Mouse (Mus musculus): ENCODE measurements around the gene Mrto4. TPM values are rescaled to one million over a fixed set of nuclear protein-coding genes. Genes with fewer than 3 reads are reported as not detected.
A peak's percentile ranks its signal among the peaks of the same experiment; 100 is the strongest.

The Mrto4 gene
- polyA plus RNA-seq, 1 experiment from 2014 or later = 151 TPM

DNA sequence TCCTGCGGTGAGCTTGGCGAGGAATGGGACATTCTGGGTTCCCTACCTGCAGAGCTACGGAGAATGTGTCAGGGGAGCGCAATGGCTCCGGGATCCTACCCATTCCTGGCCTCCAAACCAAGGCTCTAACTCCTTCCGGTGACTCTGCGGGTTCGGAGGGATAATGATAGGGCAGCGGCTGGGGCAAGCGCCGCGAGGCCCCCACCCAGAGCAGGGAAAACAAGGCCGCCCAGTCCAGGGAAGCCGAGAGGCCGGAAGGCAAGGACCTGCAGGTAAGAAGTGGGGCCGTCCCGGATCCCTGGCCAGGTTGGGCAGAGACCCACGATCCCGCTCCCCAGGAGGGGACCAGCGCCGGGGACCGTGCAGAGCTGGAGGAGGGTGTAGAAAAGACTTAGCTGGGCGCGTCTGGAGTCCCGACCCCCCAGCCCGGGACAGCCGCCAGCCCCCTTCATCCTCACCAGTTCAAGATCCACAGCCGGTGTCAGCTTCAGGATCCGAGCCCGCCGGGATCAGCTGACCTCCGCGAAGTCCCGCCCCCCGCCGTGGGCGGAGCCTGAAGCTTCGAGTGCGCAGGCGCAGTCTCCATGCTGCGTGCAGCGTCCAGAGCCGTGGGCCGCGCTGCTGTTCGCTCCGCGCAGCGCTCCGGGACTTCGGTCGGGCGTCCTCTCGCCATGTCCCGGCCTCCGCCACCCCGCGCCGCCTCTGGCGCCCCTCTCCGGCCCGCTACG, 42.0 kb downstream of the Mrto4 start, which contains the start of the genes Pqlc2 and Akr7a5:
Gene Pqlc2 (minus strand): TSS at position 538 of the 728 bp plus-strand sequence.
Gene Akr7a5 (plus strand): TSS at position 574 of the 728 bp plus-strand sequence.
- Histone ChIP-seq H3K4me2 (ENCODE audit: low read depth, severe bottlenecking) (peak within 1 kb of the TSS; percentile 88), H3K9ac (ENCODE audit: low read length) (peak within 1 kb of the TSS; percentile 95), H3K4me1 (ENCODE audit: control insufficient read depth, insufficient read depth, low read length) (peaks cover 13% of the 10 kb centered on the region), H3K36me3 (ENCODE audit: control insufficient read depth, insufficient read depth, low read length) (peaks cover 2% of the 10 kb centered on the region; the same call in 1 of the 2 replicates), H3K27ac (replicated peaks; ENCODE audit: low read depth, low read length) (0 out of 2 replicates have a peak within 1 kb of the TSS, but pooled peaks have one; percentile 18), H3K4me3 (ENCODE audit: low read depth, low read length) (peak within 1 kb of the TSS; percentile 96), H3K27me3 (ENCODE audit: control insufficient read depth, insufficient read depth, low read length) (no peaks in the 10 kb centered on the region), H3K9me3 (ENCODE audit: control insufficient read depth, low read length) (no peaks in the 10 kb centered on the region)
- DNase-seq (ENCODE audit: low spot score) (peak; percentile 98), ATAC-seq (ENCODE audit: insufficient number of reproducible peaks, low FRiP score, low TSS enrichment, low read depth) (peak; percentile 91)
- WGBS = under 1% methylated on average over 63 of the region's 63 CpGs

DNA sequence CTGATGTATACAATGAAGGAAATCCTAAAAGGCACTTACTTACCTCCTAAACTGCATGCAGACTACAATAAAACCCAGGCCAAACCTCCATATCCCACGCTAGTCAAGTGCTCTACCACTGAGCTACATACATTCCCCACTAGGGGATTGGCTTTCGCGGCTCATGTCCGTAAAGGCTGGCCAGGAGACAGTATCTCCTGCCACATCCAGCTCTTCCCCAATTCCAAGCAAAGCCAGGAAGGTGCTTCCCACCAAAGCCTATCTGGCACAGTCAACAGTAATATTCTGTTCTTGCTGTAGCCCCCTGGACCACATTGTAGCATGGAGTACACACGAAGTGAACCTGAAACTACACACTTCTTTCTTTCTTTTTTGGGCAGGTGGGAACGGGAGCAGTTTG, 42.7 kb downstream of the Mrto4 start:
- Histone ChIP-seq H3K27ac (replicated peaks; ENCODE audit: low read depth, low read length) (no peak overlapping the region), H3K4me2 (ENCODE audit: low read depth, severe bottlenecking) (peak overlapping the region; percentile 88), H3K4me1 (ENCODE audit: control insufficient read depth, insufficient read depth, low read length) (peaks cover 13% of the 10 kb centered on the region), H3K9ac (ENCODE audit: low read length) (peak overlapping the region; percentile 43; the same call in 1 of the 2 replicates), H3K4me3 (ENCODE audit: low read depth, low read length) (peak overlapping the region; percentile 96), H3K36me3 (ENCODE audit: control insufficient read depth, insufficient read depth, low read length) (peaks cover under 1% of the 10 kb centered on the region; the same call in 1 of the 2 replicates), H3K9me3 (ENCODE audit: control insufficient read depth, low read length) (no peaks in the 10 kb centered on the region), H3K27me3 (ENCODE audit: control insufficient read depth, insufficient read depth, low read length) (no peaks in the 10 kb centered on the region)
- DNase-seq (ENCODE audit: low spot score) = no peak
- WGBS = 19% methylated on average over 6 of the region's 6 CpGs
- ATAC-seq (ENCODE audit: insufficient number of reproducible peaks, low FRiP score, low TSS enrichment, low read depth) = no peak

DNA sequence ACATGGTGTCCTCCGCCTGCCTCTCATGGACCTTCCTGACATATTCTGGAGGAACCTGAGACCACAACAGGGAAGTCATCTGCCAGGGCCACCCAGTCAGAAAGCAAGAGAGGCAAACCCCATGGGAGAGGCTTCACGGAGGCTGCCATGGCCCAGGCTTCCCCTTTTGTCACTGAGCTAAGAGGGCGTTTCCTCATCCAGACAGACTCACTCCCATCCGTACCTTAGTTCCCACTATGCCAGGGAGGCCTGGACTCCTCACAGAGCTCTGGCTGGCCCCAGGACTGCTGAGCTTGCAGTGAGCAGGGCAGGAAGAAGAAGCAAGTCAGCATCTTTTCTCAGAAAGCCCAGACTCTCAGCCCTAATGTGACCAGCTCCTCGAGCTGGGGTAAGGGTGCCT, 44.5 kb downstream of the Mrto4 start:
- ATAC-seq (ENCODE audit: insufficient number of reproducible peaks, low FRiP score, low TSS enrichment, low read depth) (no peak), DNase-seq (ENCODE audit: low spot score) (no peak)

DNA sequence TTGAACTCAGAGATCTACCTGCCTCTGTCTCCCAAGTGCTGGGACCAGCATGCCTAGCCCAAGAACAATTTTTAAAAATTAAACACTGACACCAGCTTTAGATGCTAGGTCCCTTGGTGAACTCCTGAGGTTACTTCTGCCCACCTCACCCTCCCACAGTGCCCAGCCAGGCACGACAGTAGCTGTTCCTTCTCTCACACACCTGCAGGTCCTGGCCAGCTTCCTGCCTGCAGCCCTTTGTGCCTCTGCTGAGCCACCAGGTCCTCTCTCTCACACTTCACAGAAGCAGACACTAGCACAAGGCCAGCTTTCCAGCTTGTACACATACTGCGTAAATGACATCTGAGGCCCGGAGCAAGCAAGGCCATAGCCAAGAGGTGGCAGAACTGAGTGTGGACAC, 46.9 kb downstream of the Mrto4 start:
- H3K36me3 ChIP-seq (ENCODE audit: control insufficient read depth, insufficient read depth, low read length) = no peaks in the 10 kb centered on the region
- no peak overlapping the region for H3K4me3 ChIP-seq (ENCODE audit: low read depth, low read length)
- H3K4me1 ChIP-seq (ENCODE audit: control insufficient read depth, insufficient read depth, low read length) = peaks cover 4% of the 10 kb centered on the region; the same call in 1 of the 2 replicates
- no peak for ATAC-seq (ENCODE audit: insufficient number of reproducible peaks, low FRiP score, low TSS enrichment, low read depth)
- H3K4me2 ChIP-seq (ENCODE audit: low read depth, severe bottlenecking) = no peak overlapping the region
- no peaks in the 10 kb centered on the region for H3K27me3 ChIP-seq (ENCODE audit: control insufficient read depth, insufficient read depth, low read length)
- no peaks in the 10 kb centered on the region for H3K9me3 ChIP-seq (ENCODE audit: control insufficient read depth, low read length)
- H3K27ac ChIP-seq (replicated peaks; ENCODE audit: low read depth, low read length) = no peak overlapping the region
- 91% methylated on average over 3 of the region's 3 CpGs for WGBS
- no peak for DNase-seq (ENCODE audit: low spot score)
- H3K9ac ChIP-seq (ENCODE audit: low read length) = no peak overlapping the region

More for the DNA sequence above, 44.5 kb downstream of the Mrto4 start:
- Histone ChIP-seq H3K4me1 (ENCODE audit: control insufficient read depth, insufficient read depth, low read length) (peaks cover 13% of the 10 kb centered on the region), H3K27ac (replicated peaks; ENCODE audit: low read depth, low read length) (no peak overlapping the region), H3K9ac (ENCODE audit: low read length) (no peak overlapping the region), H3K27me3 (ENCODE audit: control insufficient read depth, insufficient read depth, low read length) (no peaks in the 10 kb centered on the region), H3K4me3 (ENCODE audit: low read depth, low read length) (no peak overlapping the region), H3K36me3 (ENCODE audit: control insufficient read depth, insufficient read depth, low read length) (no peaks in the 10 kb centered on the region), H3K9me3 (ENCODE audit: control insufficient read depth, low read length) (no peaks in the 10 kb centered on the region), H3K4me2 (ENCODE audit: low read depth, severe bottlenecking) (no peak overlapping the region)
- 81% methylated on average over 5 of the region's 5 CpGs for WGBS

DNA sequence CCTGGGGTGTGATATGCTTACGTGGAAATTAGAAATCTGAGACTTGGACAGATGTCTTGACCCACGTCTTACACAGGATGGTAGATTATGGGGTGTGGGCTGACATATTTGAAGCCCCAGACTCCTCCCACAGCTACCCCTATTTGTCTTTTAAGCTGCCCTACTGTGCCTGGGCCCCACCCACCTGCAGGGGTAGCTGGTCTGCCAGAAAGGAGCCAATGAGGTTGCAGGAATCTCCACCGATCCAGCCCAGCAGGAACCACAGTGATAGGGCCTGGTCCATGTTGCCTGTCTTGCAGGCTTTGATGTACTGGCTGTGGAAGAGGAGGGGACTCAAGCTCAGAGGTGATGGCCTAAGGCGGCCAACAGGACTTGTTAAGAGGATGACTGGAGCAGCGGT, 50.1 kb downstream of the Mrto4 start:
- no peak for ATAC-seq (ENCODE audit: insufficient number of reproducible peaks, low FRiP score, low TSS enrichment, low read depth)
- no peaks in the 10 kb centered on the region for H3K4me1 ChIP-seq (ENCODE audit: control insufficient read depth, insufficient read depth, low read length)
- WGBS = 36% methylated on average over 5 of the region's 5 CpGs
- no peak overlapping the region for H3K4me2 ChIP-seq (ENCODE audit: low read depth, severe bottlenecking)
- H3K9me3 ChIP-seq (ENCODE audit: control insufficient read depth, low read length) = no peaks in the 10 kb centered on the region
- H3K27me3 ChIP-seq (ENCODE audit: control insufficient read depth, insufficient read depth, low read length) = no peaks in the 10 kb centered on the region
- no peak overlapping the region for H3K9ac ChIP-seq (ENCODE audit: low read length)
- H3K4me3 ChIP-seq (ENCODE audit: low read depth, low read length) = no peak overlapping the region
- DNase-seq (ENCODE audit: low spot score) = no peak
- no peak overlapping the region for H3K27ac ChIP-seq (replicated peaks; ENCODE audit: low read depth, low read length)
- H3K36me3 ChIP-seq (ENCODE audit: control insufficient read depth, insufficient read depth, low read length) = no peaks in the 10 kb centered on the region

DNA sequence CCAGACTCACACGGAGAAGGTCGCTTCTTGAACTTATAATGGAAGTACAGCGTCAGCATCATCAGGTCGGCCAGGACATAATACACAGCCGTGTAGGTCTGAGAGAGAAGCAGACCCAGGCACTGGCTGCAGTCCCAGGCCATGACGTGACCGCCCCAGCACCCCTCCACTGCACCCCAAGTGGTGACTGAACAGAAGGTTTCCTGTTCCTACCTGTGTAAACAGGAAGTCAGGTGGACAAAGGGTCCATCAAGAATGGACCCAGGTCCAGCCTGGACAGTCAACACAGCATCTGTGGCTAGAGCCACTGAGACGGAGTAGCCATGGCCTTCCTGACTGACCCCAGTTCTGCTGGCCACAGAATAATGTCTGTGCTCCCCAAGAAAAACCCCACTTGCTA, 50.6 kb downstream of the Mrto4 start:
- Histone ChIP-seq H3K4me1 (ENCODE audit: control insufficient read depth, insufficient read depth, low read length) (no peaks in the 10 kb centered on the region), H3K36me3 (ENCODE audit: control insufficient read depth, insufficient read depth, low read length) (no peaks in the 10 kb centered on the region), H3K9me3 (ENCODE audit: control insufficient read depth, low read length) (no peaks in the 10 kb centered on the region), H3K27ac (replicated peaks; ENCODE audit: low read depth, low read length) (no peak overlapping the region), H3K4me3 (ENCODE audit: low read depth, low read length) (no peak overlapping the region), H3K4me2 (ENCODE audit: low read depth, severe bottlenecking) (no peak overlapping the region), H3K9ac (ENCODE audit: low read length) (no peak overlapping the region), H3K27me3 (ENCODE audit: control insufficient read depth, insufficient read depth, low read length) (no peaks in the 10 kb centered on the region)
- no peak for ATAC-seq (ENCODE audit: insufficient number of reproducible peaks, low FRiP score, low TSS enrichment, low read depth)
- 93% methylated on average over 8 of the region's 8 CpGs for WGBS
- no peak for DNase-seq (ENCODE audit: low spot score)

DNA sequence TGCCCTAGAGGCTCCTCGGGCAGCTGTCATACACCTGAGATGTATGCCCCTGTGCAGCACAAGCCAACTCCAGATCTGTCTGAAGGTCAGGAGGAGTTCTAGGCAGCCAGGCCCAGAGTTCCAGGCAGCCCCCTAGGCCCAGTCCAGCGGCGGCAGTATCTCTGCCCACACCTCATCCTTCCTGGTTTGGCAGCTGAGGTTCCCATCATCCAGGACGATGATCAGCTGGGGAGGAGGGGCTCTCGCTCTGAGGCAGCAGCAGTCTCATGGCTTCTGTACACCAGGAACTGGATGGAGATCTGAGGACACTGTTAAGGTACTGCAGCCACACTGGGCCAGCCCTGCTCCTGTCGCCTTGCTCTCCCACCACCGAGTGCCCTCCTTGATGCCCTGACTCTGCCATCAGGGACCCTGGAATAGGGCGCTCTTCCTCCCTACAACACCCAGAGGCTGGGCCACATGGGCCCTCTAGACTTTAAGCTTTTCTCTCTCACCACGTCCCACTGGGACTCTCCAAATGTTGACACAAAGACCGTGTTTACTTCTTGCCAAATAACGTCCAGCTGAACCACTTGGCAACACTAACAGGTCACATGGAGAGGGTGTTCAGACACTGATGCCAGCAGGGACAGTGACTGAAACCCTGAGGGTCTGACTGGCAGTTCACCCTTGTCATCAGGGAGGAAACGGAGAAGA, 53.6 kb downstream of the Mrto4 start:
- Histone ChIP-seq H3K4me3 (ENCODE audit: low read depth, low read length) (no peak overlapping the region), H3K9ac (ENCODE audit: low read length) (no peak overlapping the region), H3K27me3 (ENCODE audit: control insufficient read depth, insufficient read depth, low read length) (no peaks in the 10 kb centered on the region), H3K27ac (replicated peaks; ENCODE audit: low read depth, low read length) (no peak overlapping the region), H3K36me3 (ENCODE audit: control insufficient read depth, insufficient read depth, low read length) (no peaks in the 10 kb centered on the region), H3K4me2 (ENCODE audit: low read depth, severe bottlenecking) (no peak overlapping the region), H3K9me3 (ENCODE audit: control insufficient read depth, low read length) (no peaks in the 10 kb centered on the region), H3K4me1 (ENCODE audit: control insufficient read depth, insufficient read depth, low read length) (no peaks in the 10 kb centered on the region)
- no peak for ATAC-seq (ENCODE audit: insufficient number of reproducible peaks, low FRiP score, low TSS enrichment, low read depth)
- DNase-seq (ENCODE audit: low spot score) = no peak
- WGBS = 86% methylated on average over 12 of the region's 12 CpGs

DNA sequence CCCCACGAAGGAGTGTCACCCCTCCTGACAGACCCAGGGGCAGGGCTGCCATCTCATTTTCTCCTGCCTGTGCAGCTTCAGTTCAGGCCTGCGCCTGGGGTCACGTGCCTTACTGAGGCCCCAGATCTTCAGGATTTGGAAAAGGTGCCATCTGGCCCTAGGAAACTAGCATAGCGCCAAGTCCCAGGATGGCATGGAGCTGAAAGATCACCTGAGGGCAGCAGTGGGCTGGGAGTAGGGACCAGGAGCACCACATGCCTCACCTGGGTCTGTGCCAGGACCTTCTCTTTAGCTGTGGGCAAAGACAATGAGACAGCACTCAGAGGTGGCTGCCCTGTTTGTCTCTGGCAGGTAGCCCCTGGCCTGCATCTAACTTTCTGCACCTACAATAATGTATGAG, 54.8 kb downstream of the Mrto4 start:
- H3K9me3 ChIP-seq (ENCODE audit: control insufficient read depth, low read length) = no peaks in the 10 kb centered on the region
- H3K9ac ChIP-seq (ENCODE audit: low read length) = no peak overlapping the region
- no peak for DNase-seq (ENCODE audit: low spot score)
- H3K27me3 ChIP-seq (ENCODE audit: control insufficient read depth, insufficient read depth, low read length) = no peaks in the 10 kb centered on the region
- H3K4me1 ChIP-seq (ENCODE audit: control insufficient read depth, insufficient read depth, low read length) = no peaks in the 10 kb centered on the region
- WGBS = 84% methylated on average over 4 of the region's 4 CpGs
- no peak overlapping the region for H3K4me2 ChIP-seq (ENCODE audit: low read depth, severe bottlenecking)
- H3K27ac ChIP-seq (replicated peaks; ENCODE audit: low read depth, low read length) = no peak overlapping the region
- no peak for ATAC-seq (ENCODE audit: insufficient number of reproducible peaks, low FRiP score, low TSS enrichment, low read depth)
- H3K4me3 ChIP-seq (ENCODE audit: low read depth, low read length) = no peak overlapping the region
- H3K36me3 ChIP-seq (ENCODE audit: control insufficient read depth, insufficient read depth, low read length) = no peaks in the 10 kb centered on the region
